Mouse (Mus musculus): Measurements from ENCODE around the gene Arhgef5.

The Arhgef5 gene

DNA sequence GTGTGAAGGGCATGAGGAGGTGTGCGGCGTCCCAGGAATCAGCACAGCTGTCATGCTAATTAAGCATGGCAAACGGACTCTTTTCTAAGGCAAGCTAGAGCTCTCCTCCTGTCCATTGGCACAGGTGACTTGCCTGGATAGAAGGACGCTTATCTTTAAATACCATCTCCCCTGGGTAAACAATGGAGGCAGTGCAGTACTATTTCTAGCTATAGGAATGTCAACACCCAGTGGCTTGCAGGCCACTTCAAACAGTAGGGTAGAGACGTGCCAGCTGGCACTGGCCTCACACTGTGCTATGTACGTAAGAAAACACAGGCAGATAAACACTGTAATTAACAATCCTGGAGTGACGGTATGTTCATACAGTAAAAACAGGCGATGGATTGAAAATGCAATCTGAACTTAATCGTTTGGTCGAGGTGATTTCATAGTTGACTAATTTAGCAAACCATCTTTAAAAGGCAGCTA is 72.1 kb downstream of the Arhgef5 start:
- no peak for TF ChIP-seq POU5F1 (IDR thresholded peaks at IDR 0.05; ENCODE audit: borderline replicate concordance, low read length)
- no peak for TF ChIP-seq CTCF (conservative IDR thresholded peaks at IDR 0.05; ENCODE audit: low read length)
- no peak for TF ChIP-seq NANOG (IDR thresholded peaks at IDR 0.05; ENCODE audit: borderline replicate concordance, low read length)
- Histone ChIP-seq H3K36me3 (ENCODE audit: insufficient read depth, low read length) (no peaks in the 10 kb centered on the region), H3K4me1 (replicated peaks; ENCODE audit: low read depth, low read length) (no peaks in the 10 kb centered on the region), H3K9me3 (ENCODE audit: low read length) (no peaks in the 10 kb centered on the region), H3K4me3 (replicated peaks; ENCODE audit: low read length) (no peak overlapping the region), H3K27me3 (ENCODE audit: insufficient read depth, low read length) (no peaks in the 10 kb centered on the region)

DNA sequence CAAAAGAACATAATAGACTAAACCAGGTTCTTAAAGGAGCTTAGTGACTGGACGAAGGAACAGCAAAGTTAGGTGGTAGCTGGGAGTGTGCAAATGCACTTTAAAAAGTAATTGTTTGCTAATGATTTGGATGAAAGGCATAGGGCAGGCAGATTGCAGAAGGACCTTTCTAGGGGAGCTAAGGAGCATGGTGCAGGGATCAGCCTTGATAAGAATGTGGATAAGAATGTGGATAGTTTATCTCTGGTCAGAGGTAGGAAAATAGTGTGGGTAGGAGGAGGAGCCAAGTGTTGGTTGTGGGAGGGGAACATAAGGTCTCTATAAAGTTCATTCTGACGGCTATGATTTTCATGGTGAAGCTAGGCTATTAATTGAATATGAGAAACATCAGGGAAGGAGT is 73.4 kb downstream of the Arhgef5 start:
- Histone ChIP-seq H3K4me3 (replicated peaks; ENCODE audit: low read length) (no peak overlapping the region), H3K4me1 (replicated peaks; ENCODE audit: low read depth, low read length) (no peaks in the 10 kb centered on the region), H3K9me3 (ENCODE audit: low read length) (no peaks in the 10 kb centered on the region), H3K36me3 (ENCODE audit: insufficient read depth, low read length) (no peaks in the 10 kb centered on the region), H3K27me3 (ENCODE audit: insufficient read depth, low read length) (no peaks in the 10 kb centered on the region)
- TF ChIP-seq POU5F1 (IDR thresholded peaks at IDR 0.05; ENCODE audit: borderline replicate concordance, low read length) (no peak), CTCF (conservative IDR thresholded peaks at IDR 0.05; ENCODE audit: low read length) (no peak), NANOG (IDR thresholded peaks at IDR 0.05; ENCODE audit: borderline replicate concordance, low read length) (no peak)
